Mouse (Mus musculus) kidney, adult 2 months (tissue): ENCODE results near the gene Cubn.

Experiments
- CTCF ChIP-seq: fragments of 200-500 bp; conservative IDR thresholded peaks from 2 replicates; pipeline ENCODE4 v1.5.1; 2011; ENCODE audit warnings: low read depth, mild to moderate bottlenecking, control low read depth, low read length, moderate library complexity, mixed read lengths; ENCODE audit not compliant: insufficient read depth, insufficient read length
- POLR2A ChIP-seq: fragments of 200-500 bp; IDR thresholded peaks from one replicate; pipeline ENCODE4 v1.6.1; 2011; ENCODE audit warnings: low read depth, low read length, control low read depth

GRCm38 (mm10) chr2:13270736-13271135, 220.9 kb downstream of the Cubn start:
- TF ChIP-seq POLR2A, result no peak
- TF ChIP-seq CTCF, result no peak
